Mouse (Mus musculus) gastrocnemius, adult 8-10 months (tissue): Measurements from ENCODE around the gene Slc28a1. TPM values are rescaled to one million over a fixed set of nuclear protein-coding genes. Genes with fewer than 3 reads are reported as not detected.
A peak's percentile ranks its signal among the peaks of the same experiment; 100 is the strongest.

ENCODE experiments used
- DNase-seq, 2 experiments: peaks; one replicate each; pipeline ENCODE4 v3.0.0; 2022; ENCODE audit warnings: low spot score in 2 of 2
- total RNA-seq, 4 experiments: library from RNA; stranded (reverse); gene quantifications; 2 replicates each; pipeline ENCODE4 v1.2.4; 2022

Gene Slc28a1
- under 1 TPM; 0.07 to 0.25 (median 0.14) TPM for total RNA-seq

DNA sequence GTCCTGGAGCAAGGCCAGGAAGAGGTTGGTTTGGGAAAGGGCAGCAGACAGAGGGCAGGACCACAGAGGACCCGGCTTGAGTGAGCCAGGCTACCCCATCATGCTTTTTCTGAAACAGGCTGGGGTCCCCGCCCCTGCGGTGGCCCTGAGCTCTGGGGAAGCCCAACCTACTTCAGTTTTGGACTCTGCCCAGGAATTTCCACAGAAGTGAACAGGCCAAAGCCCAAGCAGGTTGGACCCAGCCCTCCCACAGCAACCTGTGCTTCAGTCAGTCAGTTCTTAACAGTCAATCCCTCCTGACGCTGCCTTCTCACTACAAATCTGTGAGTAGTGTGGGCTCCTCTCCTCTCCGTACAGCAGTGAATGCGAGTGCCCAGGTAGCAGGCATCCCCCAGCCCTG lies at the start of gene Slc28a1:
Gene Slc28a1, plus strand, starts transcription at position 245 of the 400 bp plus-strand sequence.
- DNase-seq: no peak

DNA sequence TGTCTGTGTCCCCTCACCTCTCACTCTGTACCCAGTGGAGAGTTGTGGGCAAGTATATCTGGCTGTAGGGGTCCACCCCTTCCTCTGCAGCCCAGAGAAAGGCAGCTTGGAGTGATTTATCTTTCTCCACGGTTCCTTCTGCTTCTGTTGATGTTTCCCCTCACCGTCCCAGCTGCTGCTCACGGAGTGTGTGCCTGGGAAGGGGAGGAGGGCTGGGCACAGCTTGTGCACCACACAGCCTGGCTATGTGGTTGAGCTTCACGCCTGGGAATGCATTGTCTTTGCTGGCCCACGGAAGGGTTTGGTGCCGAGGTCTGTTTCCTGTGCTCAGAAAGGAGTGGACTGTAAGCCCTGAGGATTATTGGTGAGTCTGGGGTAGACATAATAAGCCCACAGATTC lies 47.9 kb upstream of the Slc28a1 start:
- no peak for DNase-seq

DNA sequence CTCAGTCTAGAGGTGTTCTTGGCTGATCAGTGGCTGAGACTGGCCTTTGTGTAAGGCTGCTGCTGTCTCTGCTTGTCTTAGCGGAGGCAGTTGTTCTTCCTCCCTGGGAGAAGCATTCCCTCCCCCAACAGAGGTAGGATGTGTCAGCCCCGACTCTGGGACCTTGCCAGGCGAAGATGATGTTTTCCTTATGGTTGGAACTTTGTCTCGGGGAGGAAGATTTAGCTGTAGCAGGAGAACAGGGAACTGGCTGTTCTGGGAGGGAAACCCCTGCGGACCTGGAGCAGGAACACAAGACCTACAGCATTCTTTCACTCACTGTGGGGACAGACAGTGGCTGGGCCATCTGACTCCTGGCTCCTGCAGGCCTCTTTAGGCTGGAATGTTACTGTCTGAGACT lies 42.1 kb upstream of the Slc28a1 start:
- DNase-seq: peak; percentile 61 to 74

DNA sequence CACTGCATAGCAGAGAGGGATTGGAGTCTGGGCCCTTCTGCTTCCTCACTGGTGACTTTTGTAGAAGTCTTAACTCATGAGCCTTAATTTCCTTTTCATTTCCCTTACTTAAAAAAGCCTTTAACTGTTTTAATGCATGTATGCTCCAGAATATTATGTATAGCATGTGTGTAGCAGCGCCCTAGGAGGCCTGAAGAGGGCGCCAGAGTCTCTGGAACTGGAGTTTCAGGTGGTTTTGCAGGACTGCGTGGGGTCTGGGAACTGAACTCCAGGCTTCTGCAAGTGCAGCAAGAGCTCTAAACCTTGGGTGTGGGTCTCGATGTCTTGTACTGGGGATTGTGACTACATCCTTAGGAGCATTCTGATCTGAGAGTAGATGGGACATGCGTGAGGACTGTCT lies 41.3 kb upstream of the Slc28a1 start:
- DNase-seq: no peak

DNA sequence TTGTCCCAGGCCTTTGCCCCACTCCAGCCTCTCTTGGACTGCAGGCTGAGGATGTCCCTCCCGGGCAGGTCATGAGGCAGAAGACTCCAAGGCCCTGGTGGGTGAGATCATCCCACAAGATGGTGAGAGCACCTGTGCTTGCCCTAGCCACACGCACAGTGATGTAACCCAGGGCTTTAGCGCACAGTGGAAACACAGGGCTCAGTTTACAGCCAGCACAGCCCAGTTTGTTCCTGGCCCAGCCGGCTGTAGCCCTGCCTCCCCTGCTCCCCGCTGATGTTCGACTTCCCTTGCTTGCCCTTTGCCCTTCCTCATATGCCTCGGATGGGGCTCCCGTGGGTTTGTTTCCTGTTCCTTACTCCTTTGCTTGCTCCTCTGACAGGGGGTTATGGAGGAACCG lies 40.1 kb upstream of the Slc28a1 start:
- DNase-seq: peak; percentile 61 to 77

DNA sequence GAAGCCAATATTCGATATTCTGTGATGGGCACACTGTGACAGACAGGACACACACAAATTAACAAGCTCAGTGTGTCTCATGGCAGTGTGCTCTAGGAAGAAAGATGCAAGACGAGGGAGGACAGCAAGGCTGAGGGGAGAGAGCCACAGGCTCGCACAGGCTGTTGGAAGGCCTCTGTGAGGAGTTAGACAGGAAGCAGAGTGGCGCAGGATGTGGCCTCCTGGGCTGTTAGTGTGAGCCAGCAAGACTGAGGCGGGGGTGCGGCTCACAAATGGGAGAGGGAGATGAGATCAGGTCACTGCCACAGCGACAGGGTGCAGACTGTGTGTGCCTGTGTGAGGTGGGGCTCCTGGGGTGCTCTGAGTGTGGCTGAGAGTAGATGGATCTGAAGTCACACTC lies 39.3 kb upstream of the Slc28a1 start:
- no peak for DNase-seq

DNA sequence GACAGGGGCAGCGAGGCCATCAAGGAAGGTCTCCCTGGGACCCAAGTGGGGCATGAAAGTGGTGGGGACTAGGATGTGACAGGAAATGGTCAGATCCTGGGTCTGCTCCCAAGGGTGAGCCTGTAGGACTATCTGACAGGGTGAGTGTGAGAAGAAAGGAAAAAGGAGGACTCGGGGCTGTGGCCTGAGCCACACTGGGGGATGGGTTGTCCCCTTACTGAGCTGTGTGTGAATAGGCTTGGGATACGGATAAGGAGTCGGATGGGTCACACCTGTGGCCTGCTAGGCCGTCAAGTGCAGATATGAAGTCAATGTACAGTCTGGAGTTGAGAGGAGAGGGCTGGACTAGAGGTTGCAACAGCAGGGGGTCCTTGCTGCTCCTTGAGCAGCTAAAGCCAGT lies 38.9 kb upstream of the Slc28a1 start:
- no peak for DNase-seq

DNA sequence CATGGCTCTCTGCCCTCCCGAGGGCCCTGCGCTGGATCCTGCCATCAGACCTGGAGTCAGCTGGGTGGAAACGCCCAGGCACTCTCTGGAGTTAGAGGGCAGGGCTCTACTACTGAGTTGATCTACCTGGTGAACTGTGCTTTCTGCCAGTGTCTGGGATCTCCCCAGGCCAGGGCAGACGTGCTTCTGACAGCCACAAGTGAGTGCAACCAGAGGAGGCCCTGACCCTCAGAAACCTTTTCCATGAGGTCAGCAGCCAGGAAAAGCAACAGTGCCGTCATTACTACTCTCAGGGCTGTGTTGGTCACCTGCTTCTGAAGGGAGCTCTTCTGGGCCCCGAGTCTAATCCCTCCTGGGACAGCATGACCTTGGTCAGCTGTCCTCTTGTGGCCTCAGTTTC lies 37.6 kb upstream of the Slc28a1 start:
- peak in 1 of 2 experiments; percentile 45 for DNase-seq

DNA sequence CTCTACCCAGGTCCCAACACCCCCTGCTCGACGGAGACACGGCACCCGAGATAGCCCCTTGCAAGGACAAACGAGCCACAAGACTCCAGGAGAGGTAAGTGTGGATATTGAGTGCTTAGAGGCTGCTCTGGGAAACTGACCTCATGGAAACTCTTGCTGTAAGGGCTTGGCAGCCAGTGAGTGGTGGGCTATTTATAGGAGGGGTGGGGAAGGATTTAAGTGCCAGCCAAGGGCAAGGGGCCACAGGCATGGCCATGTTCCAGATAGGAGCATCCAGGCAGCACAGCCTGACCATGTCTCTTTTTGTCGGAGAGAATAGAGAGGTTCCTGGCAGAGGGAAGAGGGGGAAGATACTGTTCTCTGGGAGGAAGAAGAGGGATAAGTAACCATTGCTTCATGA lies 35.9 kb upstream of the Slc28a1 start:
- DNase-seq: no peak

DNA sequence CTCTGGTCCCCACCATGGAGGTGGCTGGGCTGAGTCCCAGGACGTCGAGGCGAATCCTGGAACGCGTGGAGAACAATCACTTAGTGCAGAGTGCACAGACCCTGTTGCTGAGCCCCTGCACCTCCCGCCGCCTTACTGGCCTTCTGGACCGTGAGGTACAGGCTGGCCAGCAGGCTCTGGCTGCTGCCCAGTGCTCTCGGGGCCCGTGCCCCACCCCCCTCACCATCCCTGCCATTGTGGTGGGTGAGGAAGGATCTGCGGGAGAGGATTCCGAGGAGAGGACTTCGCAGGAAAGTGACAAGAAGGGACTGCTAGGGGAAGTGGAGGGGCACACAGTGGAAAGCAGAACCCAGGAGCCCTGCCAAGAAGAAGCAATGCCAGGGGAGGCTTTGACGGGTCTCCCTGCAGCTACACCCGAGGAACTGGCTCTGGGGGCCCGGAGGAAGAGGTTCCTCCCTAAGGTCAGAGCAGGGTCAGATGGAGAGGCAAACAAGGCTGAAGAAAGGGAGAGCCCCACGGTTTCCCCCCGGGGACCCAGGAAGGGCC lies 21.1 kb upstream of the Slc28a1 start:
- no peak for DNase-seq

DNA sequence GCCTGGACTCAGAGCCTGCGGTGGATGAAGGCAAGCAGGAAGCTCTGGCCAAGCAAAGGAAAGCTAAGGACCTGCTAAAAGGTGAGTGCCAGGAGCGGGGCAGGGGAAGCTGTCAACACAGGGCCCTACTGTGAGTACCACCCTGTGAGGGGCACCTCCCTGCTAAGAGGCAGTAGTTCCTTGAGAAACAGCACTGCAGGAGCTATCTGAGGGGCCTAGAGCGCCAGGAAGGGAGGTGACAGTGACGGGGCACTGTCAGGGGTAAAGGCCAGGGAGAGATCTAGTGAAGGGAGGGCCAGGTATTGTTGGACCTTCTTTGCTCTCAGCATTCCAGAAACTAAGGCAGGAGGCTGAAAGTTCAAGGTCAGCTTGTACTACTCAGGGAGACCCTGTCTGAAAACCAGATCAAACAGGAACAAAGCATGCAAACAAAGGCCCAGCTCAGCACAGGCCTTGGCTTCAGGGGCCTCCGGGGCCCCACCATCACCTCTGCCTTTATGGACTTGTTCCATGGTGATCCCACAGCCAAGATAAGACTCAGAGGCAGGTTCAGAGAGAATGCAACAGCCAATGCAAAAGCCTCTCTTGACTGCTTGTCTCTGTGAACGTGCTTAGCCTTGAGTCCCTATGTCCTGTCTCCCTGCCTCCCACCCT lies 20.4 kb upstream of the Slc28a1 start:
- DNase-seq: no peak

DNA sequence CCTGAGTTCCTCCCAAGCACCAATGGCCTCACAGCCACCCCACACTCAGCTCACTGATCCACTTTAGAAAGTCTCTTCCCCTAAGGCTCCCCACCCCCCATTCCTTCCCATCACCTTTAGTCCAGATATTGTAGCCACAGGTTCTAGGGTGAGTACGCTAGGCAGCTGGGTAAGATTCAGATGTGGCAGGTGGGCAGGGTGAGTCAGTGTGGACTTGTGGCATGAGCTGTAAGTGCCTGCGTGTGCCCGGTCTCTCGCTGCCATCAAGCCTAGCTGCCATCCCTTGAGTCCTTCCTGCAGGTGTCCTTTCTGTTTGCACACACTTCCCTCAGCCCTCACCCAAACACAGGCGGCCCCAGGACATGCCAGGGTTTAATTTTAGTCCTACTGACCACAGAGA lies 14.3 kb upstream of the Slc28a1 start:
- DNase-seq: no peak

DNA sequence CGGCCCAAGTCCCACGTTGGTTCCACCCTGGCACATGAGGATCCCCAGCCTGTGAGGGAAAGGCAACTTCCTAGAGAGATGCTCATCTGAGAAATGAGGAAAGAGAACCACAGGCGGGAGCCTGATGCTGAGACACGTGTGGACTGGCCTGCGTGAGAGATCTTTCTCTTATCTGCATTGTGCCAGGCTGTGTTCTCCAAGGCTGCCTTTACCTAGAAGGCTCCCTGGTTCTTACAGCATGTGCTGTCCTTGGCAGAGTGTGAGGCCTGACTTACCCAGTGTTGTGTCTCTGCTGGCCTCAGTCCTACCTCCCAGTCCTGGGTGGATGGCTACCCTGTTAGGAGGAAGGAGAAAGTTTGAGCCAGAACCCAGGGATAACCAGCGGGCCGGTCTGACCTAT lies 11.7 kb upstream of the Slc28a1 start:
- no peak for DNase-seq

DNA sequence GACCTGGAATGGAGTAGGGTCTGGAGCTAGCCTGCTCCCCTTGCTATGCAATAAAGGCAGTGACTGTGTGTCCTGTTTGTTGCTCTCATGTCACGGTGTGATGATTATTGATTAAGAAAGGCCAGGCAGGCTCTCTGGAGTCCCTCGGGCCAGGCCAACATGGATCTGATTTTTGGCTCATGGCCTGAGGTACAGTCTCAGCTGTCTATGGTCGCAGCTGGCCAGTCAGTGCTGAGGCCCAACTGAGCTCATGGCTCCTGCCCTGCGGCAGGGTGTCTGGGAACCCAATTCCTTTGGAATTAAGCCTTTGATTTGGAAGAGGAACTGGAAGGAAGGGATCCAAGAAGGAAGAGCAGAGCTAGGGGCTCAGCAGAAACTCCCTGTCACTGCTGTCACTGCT lies 9.1 kb upstream of the Slc28a1 start:
- no peak for DNase-seq

DNA sequence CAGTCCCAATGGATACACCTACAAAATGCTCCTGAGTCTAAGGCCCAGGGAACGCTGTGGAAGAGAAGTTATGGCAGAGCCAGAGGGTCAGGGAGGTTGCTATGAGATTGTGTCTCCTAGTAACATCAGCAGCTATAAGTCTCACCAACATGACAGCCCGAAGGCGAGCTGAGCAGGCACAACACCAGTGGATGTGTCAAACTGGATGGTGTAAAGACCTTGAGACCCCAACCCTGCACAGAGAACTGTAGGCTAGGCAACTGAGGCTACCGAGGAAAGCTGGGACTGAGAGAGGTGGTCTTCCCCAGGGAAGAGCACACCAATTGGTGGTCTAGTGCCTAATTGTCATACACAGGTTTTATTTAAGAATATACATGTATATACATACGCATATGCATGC lies 6.4 kb upstream of the Slc28a1 start:
- DNase-seq: no peak

DNA sequence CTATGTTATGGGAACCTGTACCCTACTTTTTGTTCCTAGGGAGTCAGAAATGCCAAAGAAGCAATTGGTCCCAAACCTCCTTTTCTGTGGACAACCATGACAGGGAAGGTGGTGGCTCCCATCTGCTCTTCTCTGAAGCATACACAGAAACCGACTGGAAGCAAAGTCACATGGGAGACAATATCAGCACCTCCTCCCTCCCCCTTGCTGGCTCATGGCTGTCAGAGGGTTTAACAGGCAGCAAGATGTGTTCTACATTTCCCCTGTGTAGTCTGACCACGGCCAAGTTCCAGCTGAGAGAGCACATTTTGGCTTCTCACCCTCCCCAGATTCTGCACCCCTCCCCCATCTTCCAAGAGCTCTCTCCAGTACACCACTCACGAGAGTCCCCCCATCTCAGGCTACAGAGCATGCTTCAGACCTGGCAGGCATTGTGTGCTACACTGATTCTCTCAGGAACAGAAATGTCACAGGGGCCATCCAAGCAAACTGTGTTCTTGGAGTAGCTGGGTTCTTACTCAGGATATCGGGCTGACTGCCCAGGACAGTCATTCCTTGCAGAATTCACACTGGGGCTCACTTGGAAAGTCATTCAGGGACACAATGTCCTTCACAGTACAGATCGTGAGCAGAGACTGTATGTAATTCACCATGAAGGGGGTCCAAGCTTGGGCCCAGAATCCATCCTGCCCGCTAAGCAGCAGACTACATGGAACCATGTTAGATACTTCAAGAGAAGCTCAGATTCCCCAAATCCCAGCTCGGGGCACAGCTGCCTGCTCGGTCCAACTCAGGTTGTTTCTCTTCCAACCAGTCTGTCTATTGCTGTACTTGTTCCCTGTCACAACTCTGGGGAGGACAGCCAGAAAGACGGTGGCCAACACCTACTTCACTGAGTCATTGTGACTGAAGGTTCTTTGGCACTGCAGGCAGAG lies 4.6 kb upstream of the Slc28a1 start:
- peak; percentile 76 to 85 for DNase-seq

DNA sequence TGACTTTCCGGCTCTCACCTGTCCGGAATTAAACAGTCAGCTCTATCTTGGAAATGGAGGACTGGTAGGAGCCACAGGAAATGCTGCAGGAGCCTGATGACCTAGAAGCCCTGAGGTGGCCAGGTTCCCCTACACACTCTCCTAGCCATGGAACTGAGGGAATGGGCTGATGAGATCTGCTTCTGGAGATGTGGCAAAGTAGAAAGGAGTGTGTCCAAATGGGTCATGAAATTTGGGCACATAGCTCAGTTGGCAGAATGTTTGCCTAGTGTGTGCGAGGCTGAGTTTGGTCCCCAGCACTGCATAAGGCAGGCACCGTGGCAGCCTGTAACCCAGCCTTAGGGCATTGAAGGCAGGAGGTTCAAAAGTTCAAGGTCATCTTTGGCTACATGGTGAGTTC lies 3.8 kb upstream of the Slc28a1 start:
- DNase-seq: no peak

DNA sequence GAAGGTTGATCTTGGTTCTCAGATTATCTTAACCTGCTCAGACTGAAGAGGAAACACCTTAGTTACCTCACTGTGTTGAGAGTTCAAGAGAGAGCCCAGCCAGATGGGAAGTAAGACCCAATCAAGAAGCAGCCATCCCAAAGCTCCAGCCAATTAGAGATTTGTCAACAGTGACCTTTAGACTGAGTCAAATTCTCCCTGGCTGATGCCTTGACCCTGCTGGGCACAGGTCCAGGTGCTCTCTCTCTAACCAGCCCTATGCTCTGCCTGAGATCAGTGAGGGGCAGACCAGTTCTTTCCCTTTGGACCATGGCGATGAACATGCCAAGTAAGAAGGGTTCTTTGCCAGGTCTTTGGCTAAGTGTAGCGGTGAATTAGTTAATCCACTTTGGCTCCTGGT lies 2.9 kb upstream of the Slc28a1 start:
- DNase-seq: no peak

DNA sequence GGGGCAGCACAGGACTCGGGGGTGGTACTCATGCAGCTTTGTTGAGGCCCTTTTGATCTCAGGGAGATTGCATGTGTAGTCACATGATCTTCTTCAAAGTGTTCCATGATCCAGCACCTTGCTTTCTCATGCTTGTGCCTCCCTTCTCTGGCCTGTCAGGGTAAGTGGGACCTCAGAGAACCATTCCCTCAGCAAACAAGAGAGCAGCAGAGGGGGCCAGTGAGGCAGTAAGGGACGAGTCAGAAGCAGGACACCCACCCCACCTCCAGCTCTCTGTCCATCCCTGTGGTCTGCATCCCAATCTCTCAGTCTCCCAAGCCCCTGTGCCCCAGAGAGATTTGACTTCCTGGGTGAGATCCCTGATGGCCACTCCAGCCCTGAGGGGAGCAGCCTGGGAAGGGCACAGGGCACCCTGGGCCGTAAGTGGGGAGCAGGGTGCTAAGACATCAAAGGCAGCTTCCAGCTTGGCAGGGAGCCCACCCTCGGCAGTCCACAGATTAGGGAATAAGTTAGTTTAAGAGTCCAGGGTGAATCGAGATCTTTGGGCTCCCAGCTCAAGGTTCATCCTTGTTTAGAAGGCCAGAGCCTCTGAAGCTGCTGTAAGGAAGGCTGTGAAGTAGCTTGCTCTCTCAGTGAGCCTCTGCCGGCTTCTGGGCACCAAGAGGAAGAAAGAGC lies 1.8 kb upstream of the Slc28a1 start:
- DNase-seq: no peak

DNA sequence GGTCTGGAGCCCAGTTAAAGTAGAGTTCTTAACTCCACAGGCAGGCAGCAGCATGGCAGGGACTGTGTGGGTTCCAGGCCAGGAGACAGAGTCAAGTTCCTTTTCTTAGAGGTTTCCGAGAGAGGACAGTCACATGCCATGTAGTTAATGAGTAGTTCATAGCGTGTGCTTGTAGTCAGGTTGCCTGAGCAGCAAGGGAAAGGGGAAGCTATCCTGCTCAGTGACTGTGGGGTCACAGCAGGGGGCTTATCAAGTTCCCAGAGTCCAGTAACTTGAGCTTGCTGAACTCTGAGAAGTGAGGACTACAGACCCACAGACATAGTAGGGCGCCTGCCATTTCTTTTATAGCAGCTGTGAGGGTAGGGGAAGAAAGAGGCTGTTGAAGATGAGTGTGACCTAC lies 6.5 kb downstream of the Slc28a1 start:
- no peak for DNase-seq

DNA sequence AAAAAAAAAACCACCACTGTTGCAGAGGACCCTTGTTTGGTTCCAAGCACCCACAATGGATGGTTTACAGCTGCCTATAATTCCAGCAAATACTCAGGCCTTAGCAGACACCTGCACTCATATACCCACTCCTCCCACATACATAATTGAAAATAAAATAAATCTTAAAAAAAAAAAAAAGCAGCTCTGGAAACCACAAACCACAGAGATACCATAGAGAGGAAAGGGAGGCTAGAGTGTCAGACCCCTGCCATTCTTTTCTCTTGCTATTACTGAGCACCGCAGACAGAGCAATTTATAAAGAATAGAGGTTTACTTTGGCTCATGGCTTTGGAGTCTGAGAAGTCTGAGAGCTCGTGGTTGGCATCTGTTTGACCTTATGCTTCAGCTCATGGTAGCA lies 8.2 kb downstream of the Slc28a1 start:
- DNase-seq: no peak

DNA sequence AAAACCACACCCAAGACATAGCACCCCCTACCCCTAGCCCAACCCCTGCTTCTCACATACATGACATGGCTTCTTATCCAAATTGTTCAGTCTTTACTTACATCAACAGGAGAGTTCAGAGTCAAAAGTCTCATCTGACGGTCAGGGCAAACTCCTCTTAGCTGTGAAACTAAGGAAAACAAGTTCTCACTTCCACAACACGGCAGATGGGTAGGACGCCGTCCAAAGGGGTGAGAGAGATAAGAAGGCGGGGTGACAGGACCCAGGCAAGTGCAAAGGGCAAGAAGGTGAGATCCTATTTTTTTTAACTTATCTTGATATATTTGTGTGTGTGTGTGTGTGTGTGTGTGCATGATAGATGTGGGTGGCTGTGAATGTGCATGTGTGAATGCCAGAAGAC lies 9.0 kb downstream of the Slc28a1 start:
- DNase-seq: no peak
